In the genomic region with DNA sequence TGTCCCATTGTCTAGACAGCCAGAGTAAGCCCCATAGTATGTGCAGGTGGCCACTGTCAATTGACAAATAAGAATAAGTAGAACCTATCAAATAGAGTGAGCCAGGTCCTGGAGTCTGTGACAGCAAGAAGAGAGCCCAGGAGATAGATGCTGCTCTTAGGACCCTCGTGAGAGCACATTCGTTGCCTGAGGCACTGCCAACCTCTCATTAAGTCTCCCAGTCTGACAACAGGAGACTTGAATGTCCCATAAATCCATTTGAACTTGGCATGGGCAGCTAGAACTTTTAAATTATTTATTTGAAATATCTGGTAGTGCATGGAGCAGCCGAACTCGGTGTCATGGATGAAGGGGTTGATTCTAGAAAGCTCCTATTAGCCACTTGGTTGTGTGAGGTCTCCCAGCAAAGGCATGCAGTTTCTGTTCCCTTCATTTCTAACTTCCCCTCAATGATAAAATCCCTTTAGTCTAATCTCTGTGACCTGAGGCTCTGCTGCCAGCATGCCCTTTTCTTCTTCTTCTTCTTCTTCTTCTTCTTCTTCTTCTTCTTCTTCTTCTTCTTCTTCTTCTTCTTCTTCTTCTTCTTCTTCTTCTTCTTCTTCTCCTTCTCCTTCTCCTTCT, we compare ENCODE assay signal across 24 mouse cellular contexts. TPM values are rescaled to one million over a fixed set of nuclear protein-coding genes. Genes with fewer than 3 reads are reported as not detected.
A peak's percentile ranks its signal among the peaks of the same experiment; 100 is the strongest.
DNase-seq lines count a peak whose midpoint lies in the region; ATAC-seq and TF ChIP-seq lines count a peak whose summit lies in the region.
"Had no signal": no experiment of that assay in that cellular context is flagged by ENCODE, and none has a peak within 500 bp of the region (broad histone marks: within the 10 kb centered on the region; RNA-seq: fewer than 3 reads in every experiment).

No protein-coding gene starts in this region.

- no peaks in the 10 kb centered on the region for H3K9me3 ChIP-seq in forebrain, embryonic 15.5 days
- H3K9me3 ChIP-seq: embryonic facial prominence, embryonic 10.5 days; heart, embryonic 10.5 days; hindbrain, embryonic 12.5 days had no signal

- H3K4me1 ChIP-seq in forebrain, embryonic 15.5 days: peaks cover 34% of the 10 kb centered on the region

- no peaks in the 10 kb centered on the region for H3K36me3 ChIP-seq in forebrain, embryonic 15.5 days
- H3K36me3 ChIP-seq: embryonic facial prominence, embryonic 10.5 days; heart, embryonic 10.5 days; hindbrain, embryonic 12.5 days had no signal

- H3K27ac ChIP-seq in forebrain, embryonic 15.5 days (replicated peaks): peak overlapping the region; percentile 88
- H3K27ac ChIP-seq: embryonic facial prominence, embryonic 10.5 days; heart, embryonic 10.5 days; hindbrain, embryonic 12.5 days had no signal

- WGBS in forebrain, embryonic 15.5 days: 57% methylated on average over 4 of the region's 4 CpGs

- H3K27me3 ChIP-seq in forebrain, embryonic 15.5 days: no peaks in the 10 kb centered on the region
- H3K27me3 ChIP-seq: hindbrain, embryonic 12.5 days had no signal

- TF ChIP-seq CTCF in brain, embryonic 14.5 days (IDR thresholded peaks at IDR 0.05; ENCODE audit: borderline replicate concordance, extremely low read depth, insufficient read depth, insufficient read length): no peak

- H3K4me3 ChIP-seq in forebrain, embryonic 15.5 days: no peak overlapping the region
- H3K4me3 ChIP-seq: embryonic facial prominence, embryonic 10.5 days; heart, embryonic 10.5 days; hindbrain, embryonic 12.5 days had no signal

- H3K4me2 ChIP-seq in forebrain, embryonic 15.5 days (replicated peaks): 0 out of 2 replicates have a peak overlapping the region, but pooled peaks have one; percentile 11
- H3K4me2 ChIP-seq: hindbrain, embryonic 12.5 days had no signal

- peak; percentile 43 for DNase-seq in A20 (ENCODE audit: low read depth, low spot score)
- peak; percentile 77 for DNase-seq in brain, embryonic 14.5 days (ENCODE audit: low read depth)
- no peak for DNase-seq in adipocyte (ENCODE audit: low spot score)
- no peak for DNase-seq in cerebellum, postnatal 25 days
- DNase-seq in cerebellum, adult 18-20 months: no peak
- DNase-seq: adrenal gland, adult 2 months; adrenal gland, postnatal 36 days; cerebellum, adult 11 months; cerebellum, adult 9-10 months; cerebellum, postnatal 36 days; gastrocnemius, postnatal 36 days; heart, adult 18-20 months; heart, postnatal 10 days; heart, postnatal 4 days; kidney, adult 9 months had no signal

- no peak overlapping the region for H3K9ac ChIP-seq in forebrain, embryonic 15.5 days (replicated peaks)
- H3K9ac ChIP-seq: hindbrain, embryonic 12.5 days had no signal

- TF ChIP-seq POLR2A in brain, embryonic 14.5 days (IDR thresholded peaks at IDR 0.05; ENCODE audit: borderline replicate concordance, extremely low read depth, insufficient read depth, insufficient read length, poor library complexity, severe bottlenecking): no peak

- no peak for ATAC-seq in forebrain, embryonic 15.5 days (replicated peaks)
- peak; percentile 60 for ATAC-seq in megakaryocyte, adult 5-6 weeks (ENCODE audit: poor library complexity, severe bottlenecking)
- ATAC-seq in frontal cortex, adult (ENCODE audit: low TSS enrichment): no peak
- ATAC-seq: hindbrain, embryonic 16.5 days; inflammation-experienced regulatory T-cells, adult 6 months; intestine, postnatal 0 days had no signal

RNA-seq across cellular contexts. Expression of a gene that starts 49.1 kb away (rescaled TPM):
- polyA plus RNA-seq in brain, embryonic 14.5 days (2012; rRNA removed): 23.6 and 31.4 TPM in 2 replicates
- 33.8 and 34.9 TPM in 2 replicates for polyA plus RNA-seq in forebrain, embryonic 15.5 days (2015; fragmentation: Nextera tagmentation; extraction: Ambion mirVana)
- total RNA-seq in megakaryocyte, adult 5-6 weeks (2015): 3.3 and 3.6 TPM in 2 replicates
- total RNA-seq in megakaryocyte, adult 5-6 weeks (2017): 0.99 and 1.2 TPM in 2 replicates

Comparison
In these comparisons a context has a peak if more than half of its experiments do, and no peak if none do; other contexts are left out.
1. DNase-seq: peak in A20 (single experiment) and brain, embryonic 14.5 days (single experiment); none in adipocyte (single experiment), cerebellum, postnatal 25 days (0 of 2) and cerebellum, adult 18-20 months (0 of 2).